Mouse (Mus musculus): ENCODE results near the gene Bicd2. TPM values are rescaled to one million over a fixed set of nuclear protein-coding genes. Genes with fewer than 3 reads are reported as not detected.
A peak's percentile ranks its signal among the peaks of the same experiment; 100 is the strongest.

Gene Bicd2
- polyA plus RNA-seq, 1 experiment from 2014 or later: 22.9 TPM

GRCm38 (mm10) chr13:49320040-49320439 is 21.3 kb upstream of the Bicd2 start, which contains the start of gene Fgd3:
TSS of gene Fgd3 (minus strand) at chr13:49320311.
- DNase-seq (ENCODE audit: low spot score) (peak; percentile 82), ATAC-seq (replicated peaks; ENCODE audit: insufficient number of reproducible peaks, low FRiP score, low TSS enrichment, low read depth) (peak; percentile 92)
- Histone ChIP-seq H3K4me2 (ENCODE audit: low read depth, low read length) (peak within 1 kb of the TSS; percentile 54), H3K9me3 (replicated peaks; ENCODE audit: control insufficient read depth, low read length) (no peaks in the 10 kb centered on the region), H3K27me3 (ENCODE audit: control insufficient read depth, insufficient read depth, low read length) (no peaks in the 10 kb centered on the region), H3K4me1 (ENCODE audit: control insufficient read depth, insufficient read depth, low read length) (no peaks in the 10 kb centered on the region), H3K9ac (replicated peaks; ENCODE audit: low read length) (peak within 1 kb of the TSS; percentile 55), H3K4me3 (ENCODE audit: low read depth, low read length) (peak within 1 kb of the TSS; percentile 25), H3K27ac (replicated peaks; ENCODE audit: low read depth, low read length) (no peak within 1 kb of the TSS; the same call in 1 of the 2 replicates), H3K36me3 (replicated peaks; ENCODE audit: control insufficient read depth, insufficient read depth, low read depth, low read length) (no peaks in the 10 kb centered on the region)
- WGBS: 0% methylated on average over 10 of the region's 10 CpGs

- DNase-seq (ENCODE audit: low spot score): no peak
- no peak for ATAC-seq (replicated peaks; ENCODE audit: insufficient number of reproducible peaks, low FRiP score, low TSS enrichment, low read depth)
- H3K36me3 ChIP-seq (replicated peaks; ENCODE audit: control insufficient read depth, insufficient read depth, low read depth, low read length): no peaks in the 10 kb centered on the region
- no peaks in the 10 kb centered on the region for H3K27me3 ChIP-seq (ENCODE audit: control insufficient read depth, insufficient read depth, low read length)
- H3K4me2 ChIP-seq (ENCODE audit: low read depth, low read length): no peak overlapping the region; the same call in 1 of the 2 replicates
- H3K9me3 ChIP-seq (replicated peaks; ENCODE audit: control insufficient read depth, low read length): no peaks in the 10 kb centered on the region
- no peak overlapping the region for H3K27ac ChIP-seq (replicated peaks; ENCODE audit: low read depth, low read length)
- H3K4me3 ChIP-seq (ENCODE audit: low read depth, low read length): no peak overlapping the region
- no peak overlapping the region; the same call in 1 of the 2 replicates for H3K9ac ChIP-seq (replicated peaks; ENCODE audit: low read length)
- WGBS: 70% methylated on average over 1 of the region's 1 CpGs
- no peaks in the 10 kb centered on the region for H3K4me1 ChIP-seq (ENCODE audit: control insufficient read depth, insufficient read depth, low read length)
These were observed 20.9 kb upstream of the Bicd2 start for GRCm38 (mm10) chr13:49320514-49320913.

- Histone ChIP-seq H3K9ac (replicated peaks; ENCODE audit: low read length) (no peak overlapping the region), H3K4me1 (ENCODE audit: control insufficient read depth, insufficient read depth, low read length) (no peaks in the 10 kb centered on the region), H3K4me3 (ENCODE audit: low read depth, low read length) (no peak overlapping the region), H3K27me3 (ENCODE audit: control insufficient read depth, insufficient read depth, low read length) (no peaks in the 10 kb centered on the region), H3K27ac (replicated peaks; ENCODE audit: low read depth, low read length) (no peak overlapping the region), H3K9me3 (replicated peaks; ENCODE audit: control insufficient read depth, low read length) (no peaks in the 10 kb centered on the region), H3K4me2 (ENCODE audit: low read depth, low read length) (no peak overlapping the region), H3K36me3 (replicated peaks; ENCODE audit: control insufficient read depth, insufficient read depth, low read depth, low read length) (no peaks in the 10 kb centered on the region)
- no peak for DNase-seq (ENCODE audit: low spot score)
- no peak for ATAC-seq (replicated peaks; ENCODE audit: insufficient number of reproducible peaks, low FRiP score, low TSS enrichment, low read depth)
- WGBS: 66% methylated on average over 3 of the region's 3 CpGs
These were observed 19.9 kb upstream of the Bicd2 start for GRCm38 (mm10) chr13:49321452-49321851.

GRCm38 (mm10) chr13:49322169-49322568 is 19.2 kb upstream of the Bicd2 start:
- Histone ChIP-seq H3K4me3 (ENCODE audit: low read depth, low read length) (no peak overlapping the region), H3K4me1 (ENCODE audit: control insufficient read depth, insufficient read depth, low read length) (no peaks in the 10 kb centered on the region), H3K9ac (replicated peaks; ENCODE audit: low read length) (no peak overlapping the region), H3K27ac (replicated peaks; ENCODE audit: low read depth, low read length) (no peak overlapping the region), H3K9me3 (replicated peaks; ENCODE audit: control insufficient read depth, low read length) (no peaks in the 10 kb centered on the region), H3K36me3 (replicated peaks; ENCODE audit: control insufficient read depth, insufficient read depth, low read depth, low read length) (no peaks in the 10 kb centered on the region), H3K27me3 (ENCODE audit: control insufficient read depth, insufficient read depth, low read length) (no peaks in the 10 kb centered on the region), H3K4me2 (ENCODE audit: low read depth, low read length) (no peak overlapping the region)
- 79% methylated on average over 5 of the region's 5 CpGs for WGBS
- ATAC-seq (replicated peaks; ENCODE audit: insufficient number of reproducible peaks, low FRiP score, low TSS enrichment, low read depth) (no peak), DNase-seq (ENCODE audit: low spot score) (no peak)

- Histone ChIP-seq H3K9me3 (replicated peaks; ENCODE audit: control insufficient read depth, low read length) (no peaks in the 10 kb centered on the region), H3K27me3 (ENCODE audit: control insufficient read depth, insufficient read depth, low read length) (no peaks in the 10 kb centered on the region), H3K36me3 (replicated peaks; ENCODE audit: control insufficient read depth, insufficient read depth, low read depth, low read length) (no peaks in the 10 kb centered on the region), H3K4me2 (ENCODE audit: low read depth, low read length) (no peak overlapping the region), H3K4me1 (ENCODE audit: control insufficient read depth, insufficient read depth, low read length) (no peaks in the 10 kb centered on the region), H3K4me3 (ENCODE audit: low read depth, low read length) (no peak overlapping the region), H3K9ac (replicated peaks; ENCODE audit: low read length) (no peak overlapping the region), H3K27ac (replicated peaks; ENCODE audit: low read depth, low read length) (no peak overlapping the region)
- 80% methylated on average over 5 of the region's 5 CpGs for WGBS
- no peak for DNase-seq (ENCODE audit: low spot score)
- ATAC-seq (replicated peaks; ENCODE audit: insufficient number of reproducible peaks, low FRiP score, low TSS enrichment, low read depth): no peak
These were observed 18.6 kb upstream of the Bicd2 start for GRCm38 (mm10) chr13:49322739-49323138.

GRCm38 (mm10) chr13:49324871-49325270 is 16.5 kb upstream of the Bicd2 start:
- Histone ChIP-seq H3K27me3 (ENCODE audit: control insufficient read depth, insufficient read depth, low read length) (no peaks in the 10 kb centered on the region), H3K36me3 (replicated peaks; ENCODE audit: control insufficient read depth, insufficient read depth, low read depth, low read length) (no peaks in the 10 kb centered on the region), H3K4me1 (ENCODE audit: control insufficient read depth, insufficient read depth, low read length) (no peaks in the 10 kb centered on the region), H3K4me3 (ENCODE audit: low read depth, low read length) (no peak overlapping the region), H3K9ac (replicated peaks; ENCODE audit: low read length) (no peak overlapping the region), H3K4me2 (ENCODE audit: low read depth, low read length) (no peak overlapping the region), H3K27ac (replicated peaks; ENCODE audit: low read depth, low read length) (no peak overlapping the region), H3K9me3 (replicated peaks; ENCODE audit: control insufficient read depth, low read length) (no peaks in the 10 kb centered on the region)
- 88% methylated on average over 5 of the region's 5 CpGs for WGBS
- DNase-seq (ENCODE audit: low spot score) (no peak), ATAC-seq (replicated peaks; ENCODE audit: insufficient number of reproducible peaks, low FRiP score, low TSS enrichment, low read depth) (no peak)

GRCm38 (mm10) chr13:49326246-49327206 is 14.9 kb upstream of the Bicd2 start:
- Histone ChIP-seq H3K36me3 (replicated peaks; ENCODE audit: control insufficient read depth, insufficient read depth, low read depth, low read length) (no peaks in the 10 kb centered on the region), H3K4me1 (ENCODE audit: control insufficient read depth, insufficient read depth, low read length) (no peaks in the 10 kb centered on the region), H3K4me3 (ENCODE audit: low read depth, low read length) (no peak overlapping the region), H3K9ac (replicated peaks; ENCODE audit: low read length) (no peak overlapping the region), H3K9me3 (replicated peaks; ENCODE audit: control insufficient read depth, low read length) (no peaks in the 10 kb centered on the region), H3K27ac (replicated peaks; ENCODE audit: low read depth, low read length) (no peak overlapping the region), H3K4me2 (ENCODE audit: low read depth, low read length) (no peak overlapping the region), H3K27me3 (ENCODE audit: control insufficient read depth, insufficient read depth, low read length) (no peaks in the 10 kb centered on the region)
- DNase-seq (ENCODE audit: low spot score) (peak; percentile 75), ATAC-seq (replicated peaks; ENCODE audit: insufficient number of reproducible peaks, low FRiP score, low TSS enrichment, low read depth) (0 out of 2 replicates have a peak, but pooled peaks have one; percentile 52)
- 53% methylated on average over 6 of the region's 6 CpGs for WGBS

GRCm38 (mm10) chr13:49328101-49328500 is 13.3 kb upstream of the Bicd2 start:
- Histone ChIP-seq H3K36me3 (replicated peaks; ENCODE audit: control insufficient read depth, insufficient read depth, low read depth, low read length) (no peaks in the 10 kb centered on the region), H3K9me3 (replicated peaks; ENCODE audit: control insufficient read depth, low read length) (no peaks in the 10 kb centered on the region), H3K27ac (replicated peaks; ENCODE audit: low read depth, low read length) (no peak overlapping the region), H3K4me2 (ENCODE audit: low read depth, low read length) (no peak overlapping the region), H3K27me3 (ENCODE audit: control insufficient read depth, insufficient read depth, low read length) (no peaks in the 10 kb centered on the region), H3K4me3 (ENCODE audit: low read depth, low read length) (no peak overlapping the region), H3K9ac (replicated peaks; ENCODE audit: low read length) (no peak overlapping the region), H3K4me1 (ENCODE audit: control insufficient read depth, insufficient read depth, low read length) (no peaks in the 10 kb centered on the region)
- WGBS: 84% methylated on average over 4 of the region's 4 CpGs
- DNase-seq (ENCODE audit: low spot score): no peak
- no peak for ATAC-seq (replicated peaks; ENCODE audit: insufficient number of reproducible peaks, low FRiP score, low TSS enrichment, low read depth)

All from embryonic facial prominence, embryonic 11.5 days (tissue).